Mouse (Mus musculus): ENCODE results near the gene Psmd5. TPM values are rescaled to one million over a fixed set of nuclear protein-coding genes. Genes with fewer than 3 reads are reported as not detected.

Gene Psmd5
- total RNA-seq, 2 experiments from 2014 or later: 36.1 to 43.1 TPM

DNA sequence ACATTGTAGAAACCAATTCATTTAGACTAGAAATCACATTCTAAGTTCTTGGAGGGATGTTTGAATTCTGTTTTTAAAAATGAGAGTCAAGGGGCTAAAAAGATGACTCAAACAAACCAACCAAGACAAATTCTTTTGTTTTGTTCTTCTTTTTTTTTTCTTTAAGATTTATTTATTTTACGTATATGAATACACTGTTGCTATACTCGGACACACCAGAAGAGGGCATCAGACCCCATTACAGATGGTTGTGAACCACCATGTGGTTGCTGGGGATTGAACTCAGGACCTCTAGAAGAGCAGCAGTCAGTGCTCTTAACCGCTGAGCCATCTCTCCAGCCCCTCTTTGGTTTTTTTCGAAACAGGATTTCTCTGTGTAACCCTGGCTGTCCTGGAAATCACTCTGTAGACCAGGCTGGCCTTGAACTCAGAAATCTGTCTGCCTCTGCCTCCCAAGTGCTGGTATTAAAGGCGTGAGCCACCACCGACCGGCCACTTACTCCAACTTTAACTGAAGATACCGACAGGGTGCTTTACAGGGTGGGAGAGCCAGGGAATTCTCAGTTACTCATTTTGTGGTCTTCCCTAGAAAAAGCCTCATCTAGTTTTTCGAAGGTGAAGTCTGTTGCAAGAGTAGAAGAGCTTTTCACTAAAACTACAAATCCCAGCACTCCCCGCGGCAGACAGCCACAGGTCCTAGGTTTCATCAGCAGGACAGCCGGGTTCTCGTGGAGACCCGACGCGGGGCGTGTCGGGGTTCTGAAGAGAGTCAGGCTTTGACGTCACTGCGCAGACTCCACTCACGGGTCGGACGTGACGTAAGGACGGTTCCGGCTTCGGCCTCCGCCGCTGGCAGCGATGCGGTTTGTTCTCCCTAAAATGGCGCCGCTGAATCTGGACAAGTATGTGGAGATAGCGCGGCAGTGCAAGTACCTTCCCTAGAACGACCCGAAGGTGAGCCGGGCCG, 73.0 kb downstream of the Psmd5 start:
- peak; percentile 98 for DNase-seq (ENCODE audit: low spot score in 2 of 2)
- Histone ChIP-seq H3K27ac (peak overlapping the region; percentile 94), H3K4me3 (peak overlapping the region; percentile 75)
- TF ChIP-seq CTCF (conservative IDR thresholded peaks at IDR 0.05): peak; percentile 57

DNA sequence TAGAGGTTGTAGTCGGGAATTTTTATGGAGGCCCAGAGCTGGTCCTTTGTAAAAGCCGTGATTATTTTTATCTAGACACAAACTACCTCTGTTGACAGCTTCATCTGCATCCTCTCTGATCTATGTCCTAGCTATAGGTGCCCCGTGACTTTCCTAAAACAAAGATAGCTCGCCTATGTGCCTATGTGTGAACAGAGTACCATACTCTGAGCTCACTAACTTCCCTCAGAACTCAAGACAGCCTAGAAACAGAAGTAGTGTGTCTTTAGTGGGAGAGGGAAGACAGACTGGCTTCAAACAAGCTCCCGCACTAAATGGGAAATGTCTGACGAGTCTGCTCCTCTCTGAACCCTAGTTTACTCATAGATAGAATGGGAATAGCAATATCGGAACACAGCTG, 74.4 kb downstream of the Psmd5 start:
- peak overlapping the region; percentile 77; the same call in 1 of the 2 replicates for H3K27ac ChIP-seq
- peak overlapping the region; percentile 72 for H3K4me3 ChIP-seq
- no peak for TF ChIP-seq CTCF (conservative IDR thresholded peaks at IDR 0.05)
- no peak for DNase-seq (ENCODE audit: low spot score in 2 of 2)

Other genes with a start within 250 kb of the Psmd5 start
- gene Gapvd1, start 119.7 kb downstream of the Psmd5 start, total RNA-seq (2021): 100 to 1,000 TPM in 1 of 2 experiments, 10 to 100 TPM in 1; 96.5 to 102 TPM
- gene Hspa5, start 103.0 kb downstream of the Psmd5 start, total RNA-seq (2021): 100 to 1,000 TPM; 277 to 315 TPM
- gene Rabepk, start 75.1 kb downstream of the Psmd5 start, total RNA-seq (2021): 10 to 100 TPM; 27.8 to 33.7 TPM
- 10 to 100 TPM; 78.2 to 84.0 TPM for gene Fbxw2, start 48.7 kb downstream of the Psmd5 start, total RNA-seq (2021)
- not detected for gene Gm34653, start 42.0 kb downstream of the Psmd5 start, total RNA-seq (2021)
- gene Cutal, start 572 bp downstream of the Psmd5 start, total RNA-seq (2021): under 1 TPM; 0.15 to 0.41 TPM
- gene Phf19, start 39.1 kb upstream of the Psmd5 start, total RNA-seq (2021): 1 to 10 TPM; 1.1 to 1.2 TPM
- 1 to 10 TPM; 3.5 to 3.8 TPM for gene Traf1, start 86.8 kb upstream of the Psmd5 start, total RNA-seq (2021)
- not detected for gene Hc, start 186.5 kb upstream of the Psmd5 start, total RNA-seq (2021)
- under 1 TPM; 0.44 to 0.61 TPM for gene AI182371, start 226.6 kb upstream of the Psmd5 start, total RNA-seq (2021)
- gene Cntrl, start 234.5 kb upstream of the Psmd5 start, total RNA-seq (2021): 10 to 100 TPM in 1 of 2 experiments, 1 to 10 TPM in 1; 9.2 to 12.9 TPM

All from layer of hippocampus, adult 2 months (tissue).